Mouse (Mus musculus) C2C12 (cell line): ENCODE data around the gene Slc26a1. TPM values are rescaled to one million over a fixed set of nuclear protein-coding genes. Genes with fewer than 3 reads are reported as not detected.
"Not testable (repeated sequence)": the region's sequence is repeated elsewhere in the genome, so short reads cannot be mapped to it uniquely, and the experiment has no call there.

Experiments
- H3K27me3 ChIP-seq: one replicate; pipeline ENCODE4 v1.6.1; 2011; ENCODE audit not compliant: control insufficient read depth, insufficient read depth, insufficient read length
- H3K36me3 ChIP-seq: one replicate; pipeline ENCODE4 v1.6.1; 2011; ENCODE audit not compliant: control insufficient read depth, insufficient read depth
- H3K4me3 ChIP-seq: one replicate; pipeline ENCODE4 v1.5.1; 2011; ENCODE audit warnings: mild to moderate bottlenecking, control low read depth; ENCODE audit not compliant: poor library complexity, insufficient read depth, severe bottlenecking
- H3K79me2 ChIP-seq: one replicate; pipeline ENCODE4 v1.6.1; 2011; ENCODE audit not compliant: control insufficient read depth, insufficient read depth
- H3K79me3 ChIP-seq: one replicate; pipeline ENCODE4 v1.6.1; 2011; ENCODE audit warnings: low read depth, control low read depth
- H3ac ChIP-seq: one replicate; pipeline ENCODE3; 2011; ENCODE audit warnings: low read depth; ENCODE audit not compliant: control insufficient read depth, insufficient read length
- CEBPB ChIP-seq: IDR thresholded peaks from one replicate; pipeline ENCODE4 v1.6.1; 2011; ENCODE audit warnings: low read depth, mild to moderate bottlenecking, control low read depth, moderate library complexity
- CTCF ChIP-seq: IDR thresholded peaks from one replicate; pipeline ENCODE4 v1.5.1; 2011; ENCODE audit not compliant: control insufficient read depth, insufficient read depth, insufficient read length
- FOSL1 ChIP-seq: IDR thresholded peaks from one replicate; pipeline ENCODE4 v1.8.0; 2011; ENCODE audit warnings: mild to moderate bottlenecking, low read length; ENCODE audit not compliant: poor library complexity, insufficient read depth, severe bottlenecking
- MAX ChIP-seq: IDR thresholded peaks from one replicate; pipeline ENCODE4 v1.6.1; 2011; ENCODE audit warnings: mild to moderate bottlenecking, control low read depth
- MYOD1 ChIP-seq: IDR thresholded peaks from one replicate; pipeline ENCODE4 v1.6.1; 2011; ENCODE audit warnings: low read depth; ENCODE audit not compliant: control insufficient read depth, insufficient read length
- MYOG ChIP-seq: IDR thresholded peaks from one replicate; pipeline ENCODE4 v1.6.1; 2011; ENCODE audit not compliant: control insufficient read depth, insufficient read length; ENCODE audit errors: extremely low read depth
- USF1 ChIP-seq: IDR thresholded peaks from one replicate; pipeline ENCODE4 v1.6.1; 2011; ENCODE audit warnings: low read depth, mild to moderate bottlenecking, control low read depth, moderate library complexity
- polyA plus RNA-seq: library from polyadenylated mRNA; unstranded; fragments of >200 nt; fragmentation: generic; extraction: Trizol; gene quantifications from one replicate; pipeline ENCODE4 v1.2.1, GENCODE M21; 2012; ENCODE audit warnings: missing spikeins

Gene Slc26a1
- polyA plus RNA-seq, 1 experiment, result 0.11 TPM

GRCm38 (mm10) chr5:108647311-108647710, 28.1 kb downstream of the Slc26a1 start:
- Histone ChIP-seq H3K36me3 (peaks cover 6% of the 10 kb centered on the region), H3K4me3 (no peak overlapping the region), H3K27me3 (no peaks in the 10 kb centered on the region), H3K79me3 (no peaks in the 10 kb centered on the region), H3ac (no peak overlapping the region), H3K79me2 (no peaks in the 10 kb centered on the region)
- no peak for TF ChIP-seq MYOG
- TF ChIP-seq CTCF, result no peak
- TF ChIP-seq USF1, result no peak
- no peak for TF ChIP-seq MYOD1
- TF ChIP-seq FOSL1, result no peak
- no peak for TF ChIP-seq CEBPB
- TF ChIP-seq MAX, result no peak

GRCm38 (mm10) chr5:108646343-108646660, 29.1 kb downstream of the Slc26a1 start:
- H3K79me3 ChIP-seq, result no peaks in the 10 kb centered on the region
- no peaks in the 10 kb centered on the region for H3K79me2 ChIP-seq
- no peak overlapping the region for H3ac ChIP-seq
- no peak for TF ChIP-seq CEBPB
- TF ChIP-seq MYOD1, result no peak
- no peak for TF ChIP-seq MAX
- TF ChIP-seq MYOG, result no peak
- TF ChIP-seq USF1, result no peak
- TF ChIP-seq CTCF, result no peak
- no peak for TF ChIP-seq FOSL1
- no peaks in the 10 kb centered on the region for H3K27me3 ChIP-seq
- H3K4me3 ChIP-seq, result no peak overlapping the region
- H3K36me3 ChIP-seq, result peaks cover 6% of the 10 kb centered on the region

- Histone ChIP-seq H3K4me3 (no peak overlapping the region), H3K79me2 (no peaks in the 10 kb centered on the region), H3K36me3 (peaks cover 6% of the 10 kb centered on the region), H3ac (no peak overlapping the region), H3K27me3 (no peaks in the 10 kb centered on the region), H3K79me3 (no peaks in the 10 kb centered on the region)
- no peak for TF ChIP-seq CEBPB
- TF ChIP-seq USF1, result no peak
- TF ChIP-seq MYOD1, result no peak
- no peak for TF ChIP-seq MYOG
- TF ChIP-seq FOSL1, result no peak
- no peak for TF ChIP-seq CTCF
- TF ChIP-seq MAX, result no peak
Observed at GRCm38 (mm10) chr5:108645651-108646342, 29.6 kb downstream of the Slc26a1 start.

GRCm38 (mm10) chr5:108643674-108644073, 31.7 kb downstream of the Slc26a1 start:
- no peaks in the 10 kb centered on the region for H3K79me2 ChIP-seq
- H3K27me3 ChIP-seq, result no peaks in the 10 kb centered on the region
- no peak for TF ChIP-seq CTCF
- TF ChIP-seq MYOG, result no peak
- no peak for TF ChIP-seq CEBPB
- no peak for TF ChIP-seq USF1
- no peak for TF ChIP-seq FOSL1
- no peak for TF ChIP-seq MYOD1
- no peak for TF ChIP-seq MAX
- no peak overlapping the region for H3K4me3 ChIP-seq
- H3K79me3 ChIP-seq, result no peaks in the 10 kb centered on the region
- no peak overlapping the region for H3ac ChIP-seq
- peaks cover 6% of the 10 kb centered on the region for H3K36me3 ChIP-seq

- H3ac ChIP-seq, result no peak overlapping the region
- no peak for TF ChIP-seq USF1
- TF ChIP-seq CEBPB, result no peak
- no peak for TF ChIP-seq FOSL1
- TF ChIP-seq CTCF, result no peak
- no peak for TF ChIP-seq MAX
- no peak for TF ChIP-seq MYOG
- no peaks in the 10 kb centered on the region for H3K79me3 ChIP-seq
- H3K4me3 ChIP-seq, result no peak overlapping the region
- H3K36me3 ChIP-seq, result no peaks in the 10 kb centered on the region
- H3K27me3 ChIP-seq, result no peaks in the 10 kb centered on the region
- no peaks in the 10 kb centered on the region for H3K79me2 ChIP-seq
Observed at GRCm38 (mm10) chr5:108636172-108636571, 39.2 kb downstream of the Slc26a1 start.

GRCm38 (mm10) chr5:108634088-108634487, 41.3 kb downstream of the Slc26a1 start:
- peaks cover 18% of the 10 kb centered on the region for H3K79me2 ChIP-seq
- not testable (repeated sequence) for H3K27me3 ChIP-seq, H3K79me3 ChIP-seq, H3K36me3 ChIP-seq, H3ac ChIP-seq, H3K4me3 ChIP-seq
